Mouse (Mus musculus): ENCODE measurements around the gene Plekhd1.

Gene Plekhd1

GRCm38 (mm10) chr12:80757751-80758558 lies 65.6 kb downstream of the Plekhd1 start:
- DNase-seq: peak; percentile 45

- DNase-seq: peak; percentile 28
Observed at GRCm38 (mm10) chr12:80758559-80759386, 66.4 kb downstream of the Plekhd1 start.

- no peak for DNase-seq
Observed at GRCm38 (mm10) chr12:80759387-80759712, 67.0 kb downstream of the Plekhd1 start.

- peak; percentile 42 for DNase-seq
Observed at GRCm38 (mm10) chr12:80759713-80760395, 67.5 kb downstream of the Plekhd1 start.

- peak; percentile 87 for DNase-seq
Observed at GRCm38 (mm10) chr12:80760396-80760801, 68.0 kb downstream of the Plekhd1 start, which contains the start of gene Ccdc177. Ccdc177 (minus strand) TSS chr12:80760687.

GRCm38 (mm10) chr12:80762982-80763381 lies 70.6 kb downstream of the Plekhd1 start:
- DNase-seq: no peak

GRCm38 (mm10) chr12:80764116-80764515 lies 71.7 kb downstream of the Plekhd1 start:
- DNase-seq: no peak

GRCm38 (mm10) chr12:80769697-80770096 lies 77.3 kb downstream of the Plekhd1 start:
- peak; percentile 76 for DNase-seq
